Mouse (Mus musculus) heart, postnatal 0 days (tissue): ENCODE data around the gene Pxdn. TPM values are rescaled to one million over a fixed set of nuclear protein-coding genes. Genes with fewer than 3 reads are reported as not detected.

Experiments
- ATAC-seq: fragments of 200-750 bp; cut with Nextera tagmentation; 2 replicates; pipeline ENCODE4 v1.8.0; 2017; ENCODE audit warnings: low read depth, moderate number of reproducible peaks, moderate library complexity; ENCODE audit not compliant: insufficient read depth
- DNase-seq: peaks from one replicate; pipeline ENCODE4 v3.0.0-alpha.2; 2016; ENCODE audit warnings: low spot score
- H3K27ac ChIP-seq: fragments of 300-500 bp; sonication (generic); 2 replicates; pipeline ENCODE4 v1.5.1; 2014; ENCODE audit warnings: low read depth, mild to moderate bottlenecking
- H3K27me3 ChIP-seq: fragments of 300-500 bp; sonication (generic); 2 replicates; pipeline ENCODE4 v1.6.1; 2014; ENCODE audit warnings: low read length, mixed read lengths; ENCODE audit not compliant: control insufficient read depth, insufficient read depth
- H3K36me3 ChIP-seq: fragments of 300-500 bp; sonication (generic); replicated peaks from 2 replicates; pipeline ENCODE4 v1.6.1; 2014; ENCODE audit warnings: low read length, mixed read lengths; ENCODE audit not compliant: control insufficient read depth, insufficient read depth
- H3K4me1 ChIP-seq: fragments of 300-500 bp; sonication (generic); 2 replicates; pipeline ENCODE4 v1.6.1; 2014; ENCODE audit warnings: antibody characterized with exemption; ENCODE audit not compliant: control insufficient read depth, insufficient read depth
- H3K4me2 ChIP-seq: fragments of 300-500 bp; sonication (generic); 2 replicates; pipeline ENCODE4 v1.6.1; 2014; ENCODE audit warnings: low read depth, mild to moderate bottlenecking, low read length, moderate library complexity
- H3K4me3 ChIP-seq: fragments of 300-500 bp; sonication (generic); 2 replicates; pipeline ENCODE4 v1.5.1; 2014; ENCODE audit warnings: low read depth, low read length
- H3K9ac ChIP-seq: fragments of 300-500 bp; sonication (generic); replicated peaks from 2 replicates; pipeline ENCODE4 v1.6.1; 2014; ENCODE audit warnings: low read depth, low read length, mixed read lengths
- H3K9me3 ChIP-seq: fragments of 300-500 bp; sonication (generic); replicated peaks from 2 replicates; pipeline ENCODE4 v1.6.1; 2016; ENCODE audit warnings: low read length; ENCODE audit not compliant: control insufficient read depth
- CTCF ChIP-seq: IDR thresholded peaks from 2 replicates; pipeline ENCODE4 v1.5.1; 2016; ENCODE audit warnings: antibody characterized with exemption, control low read depth, low read depth
- EP300 ChIP-seq: IDR thresholded peaks from 2 replicates; pipeline ENCODE4 v1.6.1; 2016; ENCODE audit warnings: antibody characterized with exemption, low read depth
- WGBS: fragments of 180-500 bp; shearing (Covaris S2); extraction: QIAGEN DNeasy Blood & Tissue Kit; methylation state at CpG from one replicate; pipeline ENCODE4 v1.1.7; 2014; 5-methylcytosine and 5-hydroxymethylcytosine counted together
- polyA plus RNA-seq: library from polyadenylated mRNA; unstranded; fragments of >200 nt; fragmentation: Nextera tagmentation; extraction: Ambion mirVana; gene quantifications from 2 replicates; pipeline ENCODE4 v1.2.1, GENCODE M21; 2015
- total RNA-seq: library from RNA; depleted of rRNA; stranded (reverse); fragments of >200 nt; gene quantifications from 2 replicates; pipeline ENCODE4 v1.2.3, GENCODE M21; 2014; ENCODE audit warnings: low replicate concordance

The Pxdn gene
- total and polyA plus RNA-seq, 2 experiments from 2014 or later = 49.7 to 144 TPM

DNA sequence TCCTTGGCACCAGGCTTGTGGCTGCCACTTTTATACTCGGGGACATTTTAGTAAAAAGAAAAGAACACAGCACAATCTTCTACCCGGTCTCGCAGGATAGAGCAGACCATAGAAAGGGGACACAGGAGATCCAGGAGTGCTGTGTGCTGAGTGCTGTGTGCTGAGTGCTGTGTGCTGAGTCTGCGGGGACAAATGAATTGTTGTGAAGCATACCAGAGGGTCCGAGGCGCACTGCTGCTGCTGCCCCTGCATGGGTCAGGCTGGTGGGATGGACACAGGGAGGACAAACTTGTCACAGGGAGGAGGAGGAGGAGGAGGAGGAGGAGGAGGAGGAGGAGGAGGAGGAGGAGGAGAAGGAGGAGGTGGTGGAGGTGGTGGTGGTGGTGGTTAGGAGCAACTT lies 111.4 kb downstream of the Pxdn start:
- no peak overlapping the region for H3K9ac ChIP-seq
- H3K9me3 ChIP-seq = no peaks in the 10 kb centered on the region
- TF ChIP-seq CTCF (no peak), EP300 (no peak)
- DNase-seq (no peak), ATAC-seq (no peak)
- no peaks in the 10 kb centered on the region for H3K27me3 ChIP-seq
- H3K4me2 ChIP-seq = no peak overlapping the region
- no peaks in the 10 kb centered on the region for H3K4me1 ChIP-seq
- no peaks in the 10 kb centered on the region for H3K36me3 ChIP-seq
- 77% methylated on average over 6 of the region's 6 CpGs for WGBS
- H3K4me3 ChIP-seq = no peak overlapping the region
- H3K27ac ChIP-seq = no peak overlapping the region

DNA sequence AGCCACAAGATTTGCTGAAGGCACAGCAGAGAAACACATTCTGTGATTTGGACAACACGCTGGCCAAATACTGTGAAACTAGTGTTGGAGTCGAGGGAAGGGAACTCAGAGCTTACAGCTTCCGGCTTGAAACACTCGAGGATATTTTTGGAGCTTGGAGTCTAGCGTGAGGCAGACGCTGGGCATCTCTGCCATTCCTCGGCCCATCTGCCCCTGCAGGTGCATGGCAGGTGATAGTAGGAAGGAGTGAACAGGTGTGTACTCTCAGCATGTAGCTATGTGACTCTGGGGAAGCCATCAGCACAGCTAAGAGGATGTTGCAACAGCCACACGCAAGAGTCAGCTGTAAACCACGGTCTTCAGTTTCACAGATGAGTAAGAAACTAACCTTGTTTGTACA lies 112.4 kb downstream of the Pxdn start:
- WGBS = 45% methylated on average over 9 of the region's 9 CpGs
- no peaks in the 10 kb centered on the region for H3K9me3 ChIP-seq
- no peak for ATAC-seq
- no peak overlapping the region for H3K9ac ChIP-seq
- no peak overlapping the region for H3K27ac ChIP-seq
- H3K4me1 ChIP-seq = no peaks in the 10 kb centered on the region
- H3K27me3 ChIP-seq = no peaks in the 10 kb centered on the region
- H3K36me3 ChIP-seq = no peaks in the 10 kb centered on the region
- no peak overlapping the region for H3K4me2 ChIP-seq
- no peak for DNase-seq
- H3K4me3 ChIP-seq = no peak overlapping the region
- TF ChIP-seq EP300 (no peak), CTCF (no peak)

DNA sequence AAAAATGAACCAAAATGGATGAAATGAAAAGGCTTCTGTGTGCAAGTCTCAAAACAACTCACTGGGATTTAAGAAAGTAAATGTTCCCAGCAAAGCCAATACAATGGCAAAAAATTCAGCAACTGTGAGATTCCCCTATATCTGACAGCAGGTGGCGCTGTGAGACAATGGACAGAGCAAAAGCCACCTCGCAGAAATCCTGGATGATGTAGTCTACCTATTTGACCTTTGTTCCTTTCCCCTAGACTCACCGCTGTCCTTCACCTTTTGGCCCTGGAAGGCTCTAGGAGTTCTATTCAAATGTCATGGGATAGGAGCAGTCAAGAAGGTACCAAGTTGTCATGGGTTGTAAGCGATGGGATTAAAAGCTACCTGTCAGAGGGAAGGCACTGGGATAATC lies 112.8 kb downstream of the Pxdn start:
- ATAC-seq (no peak), DNase-seq (peak; percentile 39)
- TF ChIP-seq CTCF (peak; percentile 86), EP300 (no peak)
- no peak overlapping the region for H3K27ac ChIP-seq
- H3K27me3 ChIP-seq = no peaks in the 10 kb centered on the region
- H3K4me2 ChIP-seq = no peak overlapping the region
- no peaks in the 10 kb centered on the region for H3K4me1 ChIP-seq
- H3K4me3 ChIP-seq = no peak overlapping the region
- H3K9ac ChIP-seq = no peak overlapping the region
- H3K36me3 ChIP-seq = no peaks in the 10 kb centered on the region
- H3K9me3 ChIP-seq = no peaks in the 10 kb centered on the region
- WGBS = 16% methylated on average over 4 of the region's 4 CpGs

DNA sequence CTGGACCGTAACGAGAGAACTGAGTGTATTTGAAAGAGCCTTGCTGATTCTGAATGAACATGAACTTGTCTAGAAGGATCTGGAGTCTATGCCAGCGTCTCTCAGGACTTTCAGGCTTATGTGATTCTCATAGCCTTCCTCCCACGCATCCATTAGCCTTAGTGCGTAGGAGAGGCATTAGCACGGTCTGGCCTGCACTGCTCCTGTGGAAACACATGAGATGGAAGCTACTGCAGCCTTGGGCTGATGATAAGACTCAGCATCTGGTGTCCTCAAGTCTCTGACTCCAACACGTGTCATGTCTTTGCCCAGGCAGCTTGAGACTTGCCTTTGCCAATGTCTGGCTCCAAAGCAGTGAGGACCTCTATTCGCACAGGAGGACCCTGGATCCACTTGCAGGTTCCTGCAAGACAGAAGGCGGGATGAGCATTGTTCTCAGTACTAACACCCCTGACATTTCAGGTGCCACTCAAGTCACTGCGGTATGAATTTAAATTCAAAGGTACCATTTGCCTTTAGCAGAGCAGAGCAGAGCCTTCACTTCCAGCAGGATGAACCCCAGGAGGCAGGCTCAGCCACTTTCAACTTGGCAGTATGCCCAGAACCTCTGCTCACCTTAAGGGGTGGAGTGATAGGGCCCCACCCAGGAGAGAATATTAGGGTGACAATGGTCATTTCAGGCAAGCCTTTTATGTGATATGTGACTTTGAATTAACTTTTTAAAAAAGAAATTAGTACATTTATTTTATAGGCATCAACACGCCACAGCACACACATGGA lies 117.5 kb downstream of the Pxdn start:
- no peak for ATAC-seq
- Histone ChIP-seq H3K9me3 (no peaks in the 10 kb centered on the region), H3K4me2 (no peak overlapping the region), H3K36me3 (no peaks in the 10 kb centered on the region), H3K27ac (no peak overlapping the region), H3K27me3 (no peaks in the 10 kb centered on the region), H3K4me1 (no peaks in the 10 kb centered on the region), H3K4me3 (no peak overlapping the region), H3K9ac (no peak overlapping the region)
- no peak for TF ChIP-seq CTCF
- TF ChIP-seq EP300 = no peak
- DNase-seq = no peak
- WGBS = 76% methylated on average over 11 of the region's 11 CpGs

DNA sequence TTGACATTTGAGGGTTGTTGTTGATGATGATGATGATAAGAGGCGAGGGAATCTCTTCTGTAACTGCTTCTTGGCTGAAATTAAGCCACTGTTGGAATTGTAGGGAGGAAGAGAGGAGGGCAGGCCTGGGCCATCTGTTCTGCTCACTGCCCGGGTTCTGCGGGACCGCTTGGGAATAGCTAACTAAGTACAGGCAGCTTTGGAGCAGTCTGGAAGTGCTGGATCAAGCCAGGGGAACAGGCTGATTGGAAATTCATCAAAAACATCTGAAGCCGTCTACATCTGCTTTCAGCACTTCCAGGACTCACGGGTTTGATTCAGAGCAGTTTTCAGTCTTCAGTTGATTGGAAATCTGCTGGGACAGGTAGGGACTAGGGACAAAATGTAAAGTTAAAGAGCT lies 120.6 kb downstream of the Pxdn start:
- H3K9ac ChIP-seq = no peak overlapping the region
- H3K4me3 ChIP-seq = no peak overlapping the region
- H3K27ac ChIP-seq = no peak overlapping the region
- no peaks in the 10 kb centered on the region for H3K36me3 ChIP-seq
- TF ChIP-seq EP300 (no peak), CTCF (no peak)
- no peak overlapping the region for H3K4me2 ChIP-seq
- WGBS = 45% methylated on average over 6 of the region's 6 CpGs
- no peaks in the 10 kb centered on the region for H3K4me1 ChIP-seq
- no peaks in the 10 kb centered on the region for H3K27me3 ChIP-seq
- ATAC-seq = no peak
- no peak for DNase-seq
- no peaks in the 10 kb centered on the region for H3K9me3 ChIP-seq

DNA sequence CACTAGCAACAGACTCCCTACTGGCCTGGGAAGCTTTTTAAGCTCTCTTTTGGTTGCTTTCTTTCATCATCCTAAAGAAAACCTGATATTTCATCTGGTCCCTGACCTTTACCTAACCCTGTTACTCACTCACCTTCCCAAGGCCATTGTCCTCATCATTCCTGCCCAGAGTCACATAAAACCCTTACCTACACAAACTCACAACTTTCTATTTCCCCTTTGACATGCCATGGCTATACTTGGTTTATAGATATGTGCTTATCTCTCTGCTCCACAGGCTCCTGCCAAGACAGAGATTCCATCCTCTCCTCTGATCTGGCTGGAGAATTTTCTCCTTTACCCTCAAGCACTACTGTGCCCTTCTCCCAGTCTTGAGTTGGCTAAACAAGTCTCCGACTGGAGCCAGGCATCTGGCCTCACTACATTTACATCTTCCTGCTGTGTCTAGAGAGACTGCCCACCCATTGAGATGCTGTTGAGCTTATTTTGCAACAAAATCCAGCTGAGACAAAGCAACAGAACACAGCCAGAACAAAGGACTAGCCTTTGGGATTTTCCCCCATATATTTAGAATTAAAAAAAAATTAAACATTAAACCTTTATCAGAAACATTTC lies 124.2 kb downstream of the Pxdn start:
- H3K27me3 ChIP-seq = no peaks in the 10 kb centered on the region
- H3K4me2 ChIP-seq = no peak overlapping the region
- ATAC-seq (no peak), DNase-seq (no peak)
- H3K4me1 ChIP-seq = no peaks in the 10 kb centered on the region
- no peak overlapping the region for H3K9ac ChIP-seq
- no peak overlapping the region for H3K27ac ChIP-seq
- H3K36me3 ChIP-seq = no peaks in the 10 kb centered on the region
- TF ChIP-seq CTCF (no peak), EP300 (no peak)
- H3K4me3 ChIP-seq = no peak overlapping the region
- no peaks in the 10 kb centered on the region for H3K9me3 ChIP-seq
- WGBS = 25% methylated on average over 1 of the region's 1 CpGs
